Mouse (Mus musculus): Measurements from ENCODE around the gene Kif6.

DNA sequence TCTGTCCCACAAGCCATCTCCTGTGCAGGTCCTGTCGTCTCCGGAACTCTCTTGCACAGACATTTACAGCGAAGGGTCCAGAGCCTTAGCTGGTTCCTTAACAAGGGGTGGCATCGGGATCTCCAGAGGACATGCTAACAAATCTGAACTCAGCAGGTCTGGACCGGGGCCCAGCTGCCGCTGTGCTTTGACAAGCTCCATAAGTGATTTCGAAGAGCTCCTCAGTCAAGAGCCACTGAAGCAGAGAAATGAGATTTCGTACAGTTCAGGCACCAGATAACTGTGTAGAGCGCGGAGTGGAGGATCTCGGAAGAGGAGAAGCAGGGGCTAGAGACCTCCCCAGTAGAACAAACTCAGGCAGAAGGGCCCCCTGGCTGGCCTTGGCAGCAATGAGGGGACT is 270.1 kb downstream of the Kif6 start:
- TF ChIP-seq CHD2 (IDR thresholded peaks at IDR 0.05; ENCODE audit: low read depth, low read length) = no peak
- no peak for TF ChIP-seq ZNF384 (IDR thresholded peaks at IDR 0.05; ENCODE audit: low read depth, low read length)
- no peak for TF ChIP-seq ZC3H11A (IDR thresholded peaks at IDR 0.05; ENCODE audit: borderline replicate concordance, low read depth, low read length)
- no peak for TF ChIP-seq MAFK (IDR thresholded peaks at IDR 0.05; ENCODE audit: insufficient read depth, low read depth, low read length)
- TF ChIP-seq HCFC1 (IDR thresholded peaks at IDR 0.05; ENCODE audit: borderline replicate concordance, insufficient read depth, low read length) = no peak

All from ES-E14 (cell line).